Mouse (Mus musculus) hindbrain, embryonic 14.5 days (tissue): ENCODE data around the gene Spice1. TPM values are rescaled to one million over a fixed set of nuclear protein-coding genes. Genes with fewer than 3 reads are reported as not detected.
A peak's percentile ranks its signal among the peaks of the same experiment; 100 is the strongest.

ENCODE experiments used
- ATAC-seq: fragments of 200-750 bp; cut with Nextera tagmentation; 2 replicates; pipeline ENCODE4 v1.8.0; 2017; ENCODE audit warnings: moderate number of reproducible peaks, mild to moderate bottlenecking, moderate TSS enrichment, moderate library complexity; ENCODE audit not compliant: low FRiP score
- DNase-seq: peaks from one replicate; pipeline ENCODE4 v3.0.0-alpha.2; 2015; ENCODE audit warnings: low spot score
- H3K27ac ChIP-seq: fragments of 300-500 bp; sonication (generic); 2 replicates; pipeline ENCODE4 v1.5.1; 2014; ENCODE audit warnings: mild to moderate bottlenecking, moderate library complexity
- H3K27me3 ChIP-seq: fragments of 300-500 bp; sonication (generic); 2 replicates; pipeline ENCODE4 v1.6.1; 2014; ENCODE audit warnings: mild to moderate bottlenecking, low read length, mixed read lengths; ENCODE audit not compliant: control insufficient read depth, insufficient read depth
- H3K36me3 ChIP-seq: fragments of 300-500 bp; sonication (generic); replicated peaks from 2 replicates; pipeline ENCODE4 v1.6.1; 2014; ENCODE audit not compliant: control insufficient read depth, insufficient read depth
- H3K4me1 ChIP-seq: fragments of 300-500 bp; sonication (generic); replicated peaks from 2 replicates; pipeline ENCODE4 v1.6.1; 2014; ENCODE audit warnings: antibody characterized with exemption, low read length, mixed read lengths; ENCODE audit not compliant: control insufficient read depth, insufficient read depth
- H3K4me2 ChIP-seq: fragments of 300-500 bp; sonication (generic); replicated peaks from 2 replicates; pipeline ENCODE4 v1.6.1; 2014; ENCODE audit warnings: mild to moderate bottlenecking, moderate library complexity
- H3K4me3 ChIP-seq: fragments of 300-500 bp; sonication (generic); replicated peaks from 2 replicates; pipeline ENCODE4 v1.5.1; 2014; ENCODE audit warnings: mild to moderate bottlenecking, low read length
- H3K9ac ChIP-seq: fragments of 300-500 bp; sonication (generic); 2 replicates; pipeline ENCODE4 v1.6.1; 2014
- H3K9me3 ChIP-seq: fragments of 300-500 bp; sonication (generic); 2 replicates; pipeline ENCODE4 v1.6.1; 2016; ENCODE audit warnings: low read length; ENCODE audit not compliant: control insufficient read depth
- WGBS: fragments of 180-500 bp; shearing (Covaris S2); extraction: QIAGEN DNeasy Blood & Tissue Kit; methylation state at CpG from one replicate; pipeline ENCODE4 v1.1.7; 2014; 5-methylcytosine and 5-hydroxymethylcytosine counted together
- polyA plus RNA-seq: library from polyadenylated mRNA; unstranded; fragments of >200 nt; fragmentation: Nextera tagmentation; extraction: Ambion mirVana; gene quantifications from 2 replicates; pipeline ENCODE4 v1.2.1, GENCODE M21; 2014

Gene Spice1
- polyA plus RNA-seq, 1 experiment from 2014 or later, result 14.6 TPM

DNA sequence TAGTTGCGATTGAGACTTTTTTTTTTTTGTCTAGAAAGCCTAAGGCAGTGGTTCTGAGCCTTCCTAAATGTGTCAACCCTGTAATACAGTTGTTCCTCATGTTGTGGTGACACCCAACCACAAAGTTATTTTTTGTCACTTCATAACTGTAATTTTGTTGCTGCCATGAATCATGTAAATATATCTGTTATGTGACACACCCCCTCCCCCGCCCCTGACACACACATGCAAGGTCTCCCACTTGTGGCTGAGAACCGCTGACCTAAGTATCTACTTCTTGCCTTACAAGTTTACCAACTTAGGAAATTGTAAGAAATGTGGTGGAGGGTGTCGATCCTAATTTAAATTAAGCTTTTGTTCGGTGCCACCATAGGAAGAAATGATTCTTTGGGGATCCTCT, 58.0 kb downstream of the Spice1 start:
- Histone ChIP-seq H3K4me2 (no peak overlapping the region), H3K9me3 (peaks cover 5% of the 10 kb centered on the region; the same call in 1 of the 2 replicates), H3K4me1 (no peaks in the 10 kb centered on the region), H3K27me3 (no peaks in the 10 kb centered on the region), H3K27ac (no peak overlapping the region), H3K9ac (no peak overlapping the region), H3K4me3 (no peak overlapping the region), H3K36me3 (no peaks in the 10 kb centered on the region)
- ATAC-seq (no peak), DNase-seq (no peak)
- 97% methylated on average over 5 of the region's 5 CpGs for WGBS

DNA sequence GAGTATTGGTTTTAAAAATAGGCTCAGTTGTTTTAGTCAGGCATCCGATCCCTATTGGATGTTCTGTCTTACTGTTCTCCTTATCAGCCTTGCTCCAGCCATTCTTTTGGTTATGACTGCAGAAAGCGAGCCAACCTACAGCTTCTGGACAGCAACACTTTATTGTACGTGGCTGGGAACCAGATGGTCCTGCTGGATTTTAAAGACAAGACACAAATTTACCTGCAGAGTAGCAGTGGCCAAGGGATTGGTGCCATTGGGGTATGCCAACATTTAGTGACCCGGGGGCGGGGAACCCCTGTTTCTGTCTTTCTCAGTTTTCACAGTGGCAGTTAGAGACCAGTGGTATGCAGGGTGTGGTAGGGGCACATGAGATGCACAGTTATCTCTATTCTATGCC, 60.3 kb downstream of the Spice1 start:
- ATAC-seq (no peak), DNase-seq (no peak)
- H3K9ac ChIP-seq, result no peak overlapping the region
- no peak overlapping the region for H3K4me3 ChIP-seq
- no peaks in the 10 kb centered on the region for H3K27me3 ChIP-seq
- H3K36me3 ChIP-seq, result no peaks in the 10 kb centered on the region
- H3K9me3 ChIP-seq, result peaks cover 5% of the 10 kb centered on the region; the same call in 1 of the 2 replicates
- H3K4me2 ChIP-seq, result no peak overlapping the region
- WGBS, result 97% methylated on average over 5 of the region's 5 CpGs
- H3K27ac ChIP-seq, result no peak overlapping the region
- no peaks in the 10 kb centered on the region for H3K4me1 ChIP-seq

DNA sequence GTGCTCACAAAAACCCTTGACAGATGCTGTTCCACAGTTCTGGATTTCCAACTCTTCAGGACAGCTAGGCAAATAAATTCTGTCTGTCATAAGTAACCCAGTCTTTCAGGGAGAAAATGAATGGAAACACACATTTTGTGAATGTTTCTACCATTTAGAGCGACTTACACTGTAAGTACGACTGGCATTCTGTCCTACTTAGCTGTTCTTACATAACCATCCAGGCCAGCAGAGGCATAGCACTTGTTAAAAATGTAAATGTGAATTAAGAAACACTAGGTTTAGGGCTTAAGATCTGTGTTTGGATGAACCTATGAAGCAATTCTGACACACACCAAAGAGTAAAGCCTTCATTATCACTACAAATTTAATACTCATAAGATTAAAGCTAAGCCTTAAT, 61.4 kb downstream of the Spice1 start:
- no peak overlapping the region for H3K9ac ChIP-seq
- no peaks in the 10 kb centered on the region for H3K27me3 ChIP-seq
- no peak for DNase-seq
- peaks cover 5% of the 10 kb centered on the region; the same call in 1 of the 2 replicates for H3K9me3 ChIP-seq
- H3K27ac ChIP-seq, result no peak overlapping the region
- H3K4me3 ChIP-seq, result no peak overlapping the region
- H3K4me1 ChIP-seq, result no peaks in the 10 kb centered on the region
- ATAC-seq, result no peak
- H3K4me2 ChIP-seq, result no peak overlapping the region
- WGBS, result 91% methylated on average over 2 of the region's 2 CpGs
- H3K36me3 ChIP-seq, result no peaks in the 10 kb centered on the region

GRCm38 (mm10) chr16:44410176-44410575, 63.3 kb downstream of the Spice1 start:
- Histone ChIP-seq H3K36me3 (no peaks in the 10 kb centered on the region), H3K4me3 (no peak overlapping the region), H3K4me2 (no peak overlapping the region), H3K9ac (no peak overlapping the region), H3K4me1 (no peaks in the 10 kb centered on the region), H3K27me3 (no peaks in the 10 kb centered on the region), H3K9me3 (no peaks in the 10 kb centered on the region), H3K27ac (no peak overlapping the region)
- WGBS, result 69% methylated on average over 6 of the region's 6 CpGs
- ATAC-seq, result no peak
- DNase-seq, result no peak

DNA sequence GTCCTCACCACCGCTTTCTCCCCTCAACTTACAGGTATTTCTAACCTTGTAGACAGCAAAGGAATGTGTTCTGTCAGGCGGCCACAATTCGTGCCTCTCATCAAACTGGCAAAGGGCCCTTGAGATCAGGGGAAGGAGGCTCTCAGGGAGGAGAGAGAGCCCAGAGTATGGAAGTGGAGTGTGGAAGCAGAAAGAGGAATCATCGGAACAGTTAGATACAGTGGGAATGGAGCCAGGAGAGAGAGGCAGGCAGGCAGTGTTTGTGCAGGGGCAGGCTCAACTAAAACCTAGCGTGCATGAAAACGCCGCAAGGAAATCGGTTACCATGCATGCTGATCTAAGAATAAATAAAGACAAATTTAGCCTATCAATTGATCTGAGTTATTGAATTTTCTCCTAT, 70.7 kb downstream of the Spice1 start:
- Histone ChIP-seq H3K4me2 (no peak overlapping the region), H3K36me3 (no peaks in the 10 kb centered on the region), H3K27ac (no peak overlapping the region), H3K27me3 (no peaks in the 10 kb centered on the region), H3K4me3 (no peak overlapping the region), H3K9ac (no peak overlapping the region), H3K9me3 (no peaks in the 10 kb centered on the region), H3K4me1 (no peaks in the 10 kb centered on the region)
- DNase-seq (no peak), ATAC-seq (no peak)
- 80% methylated on average over 8 of the region's 8 CpGs for whole genome bisulfite sequencing

DNA sequence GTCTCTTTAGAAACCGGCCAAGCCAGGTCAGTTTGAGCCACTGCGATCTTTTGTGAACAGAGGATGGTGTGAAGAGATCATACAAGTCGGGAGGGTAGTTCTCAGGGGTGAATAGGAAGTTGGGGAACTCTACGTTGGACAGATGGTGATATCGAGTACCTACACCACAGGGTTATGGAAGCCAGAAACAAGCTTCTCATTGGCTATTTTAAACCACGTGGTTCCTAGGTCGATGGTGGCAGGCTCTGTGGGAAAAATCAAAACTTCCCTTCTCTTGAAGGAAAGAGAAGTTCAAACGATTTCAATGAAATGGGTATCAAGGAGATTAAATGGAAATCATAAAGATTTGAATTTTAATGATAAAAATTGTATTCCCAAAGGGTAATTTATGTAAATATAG, 74.8 kb downstream of the Spice1 start:
- WGBS, result 86% methylated on average over 8 of the region's 8 CpGs

DNA sequence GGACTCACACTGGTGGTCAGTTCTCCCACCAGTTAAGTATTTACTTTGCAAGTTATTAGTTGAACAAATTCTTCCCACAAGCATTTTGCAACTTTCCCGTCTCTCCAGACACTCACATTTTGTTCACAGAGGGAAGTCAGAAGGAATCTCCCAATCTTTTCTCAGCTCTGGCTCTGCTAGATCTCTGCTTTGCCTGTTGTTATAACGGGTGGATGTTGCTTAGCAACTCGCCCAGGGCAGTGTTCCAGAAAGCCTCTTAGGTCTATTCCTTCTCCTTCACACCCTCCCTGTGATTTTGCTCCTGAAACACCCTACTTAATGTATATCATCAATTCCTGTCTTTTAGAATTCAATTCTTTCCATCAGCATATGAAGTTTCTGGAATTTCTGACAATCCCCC, 76.6 kb downstream of the Spice1 start:
- no peak overlapping the region for H3K4me2 ChIP-seq
- 40% methylated on average over 3 of the region's 3 CpGs for WGBS
- no peak overlapping the region for H3K9ac ChIP-seq
- H3K9me3 ChIP-seq, result no peaks in the 10 kb centered on the region
- H3K27ac ChIP-seq, result no peak overlapping the region
- no peak for ATAC-seq
- no peaks in the 10 kb centered on the region for H3K4me1 ChIP-seq
- H3K4me3 ChIP-seq, result no peak overlapping the region
- no peak for DNase-seq
- H3K27me3 ChIP-seq, result no peaks in the 10 kb centered on the region
- H3K36me3 ChIP-seq, result no peaks in the 10 kb centered on the region

More for the DNA sequence above, 74.8 kb downstream of the Spice1 start:
- Histone ChIP-seq H3K36me3 (no peaks in the 10 kb centered on the region), H3K27me3 (no peaks in the 10 kb centered on the region), H3K4me2 (no peak overlapping the region), H3K27ac (no peak overlapping the region), H3K9ac (no peak overlapping the region), H3K9me3 (no peaks in the 10 kb centered on the region), H3K4me1 (no peaks in the 10 kb centered on the region), H3K4me3 (no peak overlapping the region)
- no peak for DNase-seq
- ATAC-seq, result no peak

- Histone ChIP-seq H3K27me3 (no peaks in the 10 kb centered on the region), H3K27ac (no peak overlapping the region), H3K4me3 (no peak overlapping the region), H3K36me3 (no peaks in the 10 kb centered on the region), H3K4me2 (no peak overlapping the region), H3K9me3 (no peaks in the 10 kb centered on the region), H3K4me1 (no peaks in the 10 kb centered on the region), H3K9ac (no peak overlapping the region)
- ATAC-seq, result no peak
- whole genome bisulfite sequencing, result 85% methylated on average over 5 of the region's 5 CpGs
- no peak for DNase-seq
Observed at GRCm38 (mm10) chr16:44428456-44428855, 81.5 kb downstream of the Spice1 start.

- no peaks in the 10 kb centered on the region for H3K9me3 ChIP-seq
- ATAC-seq (peak; percentile 66; the same call in 1 of the 2 replicates), DNase-seq (peak; percentile 34)
- H3K27ac ChIP-seq, result no peak overlapping the region
- no peak overlapping the region for H3K4me3 ChIP-seq
- H3K36me3 ChIP-seq, result no peaks in the 10 kb centered on the region
- no peaks in the 10 kb centered on the region for H3K27me3 ChIP-seq
- 35% methylated on average over 7 of the region's 7 CpGs for WGBS
- peak overlapping the region; percentile 30 for H3K4me2 ChIP-seq
- no peaks in the 10 kb centered on the region for H3K4me1 ChIP-seq
- H3K9ac ChIP-seq, result no peak overlapping the region
Observed at GRCm38 (mm10) chr16:44430021-44430420, 83.1 kb downstream of the Spice1 start.

GRCm38 (mm10) chr16:44434931-44435330, 88.0 kb downstream of the Spice1 start:
- DNase-seq (no peak), ATAC-seq (no peak)
- Histone ChIP-seq H3K27me3 (no peaks in the 10 kb centered on the region), H3K4me1 (no peaks in the 10 kb centered on the region), H3K27ac (no peak overlapping the region), H3K4me2 (no peak overlapping the region), H3K9ac (no peak overlapping the region), H3K36me3 (no peaks in the 10 kb centered on the region), H3K9me3 (no peaks in the 10 kb centered on the region), H3K4me3 (no peak overlapping the region)
- 85% methylated on average over 7 of the region's 7 CpGs for WGBS
